Mouse (Mus musculus) ES-E14 (cell line): ENCODE measurements around the gene Sdhaf1. TPM values are rescaled to one million over a fixed set of nuclear protein-coding genes. Genes with fewer than 3 reads are reported as not detected.

Experiments
- DNase-seq: peaks from one replicate; pipeline ENCODE4 v3.0.0-alpha.2; 2013; ENCODE audit warnings: low read depth, low spot score
- H3K27ac ChIP-seq: 2 replicates; pipeline ENCODE4 v1.5.1; 2012; ENCODE audit warnings: low read depth, mild to moderate bottlenecking, low read length, moderate library complexity, mixed read lengths; ENCODE audit not compliant: poor library complexity, insufficient read depth, severe bottlenecking
- H3K36me3 ChIP-seq: 2 replicates; pipeline ENCODE4 v1.6.1; 2012; ENCODE audit warnings: mild to moderate bottlenecking, low read length, moderate library complexity, mixed read lengths; ENCODE audit not compliant: control insufficient read depth, poor library complexity, insufficient read depth, severe bottlenecking
- H3K4me1 ChIP-seq, 2 experiments: fragments of 150-350 bp in 1 of 2; sonication (generic) in 1 of 2; 2 replicates each; pipeline ENCODE4 v1.6.1; 2012; ENCODE audit warnings: low read length in 2 of 2, mild to moderate bottlenecking in 1 of 2, mixed read lengths in 1 of 2; ENCODE audit not compliant: control insufficient read depth in 2 of 2, insufficient read depth in 2 of 2, poor library complexity in 1 of 2
- H3K4me3 ChIP-seq, 2 experiments: fragments of 150-350 bp in 1 of 2; sonication (generic) in 1 of 2; 2 replicates each; pipeline ENCODE4 v1.5.1; 2012; ENCODE audit warnings: low read length in 2 of 2, low read depth in 1 of 2, mild to moderate bottlenecking in 1 of 2, mixed read lengths in 1 of 2; ENCODE audit not compliant: insufficient read depth in 1 of 2, poor library complexity in 1 of 2, severe bottlenecking in 1 of 2
- H3K9ac ChIP-seq: 2 replicates; pipeline ENCODE4 v1.6.1; 2012; ENCODE audit warnings: low read depth, mild to moderate bottlenecking, low read length, mixed read lengths; ENCODE audit not compliant: poor library complexity, insufficient read depth, severe bottlenecking
- H3K9me3 ChIP-seq: fragments of 150-350 bp; sonication (generic); 2 replicates; pipeline ENCODE4 v1.6.1; 2012; ENCODE audit warnings: low read depth, mild to moderate bottlenecking, low read length; ENCODE audit not compliant: control insufficient read depth, insufficient read depth
- CHD2 ChIP-seq: IDR thresholded peaks from 2 replicates; pipeline ENCODE4 v1.6.1; 2014; ENCODE audit warnings: mild to moderate bottlenecking, low read depth, low read length, inconsistent platforms
- HCFC1 ChIP-seq: IDR thresholded peaks from 2 replicates; pipeline ENCODE4 v1.6.1; 2012; ENCODE audit warnings: low read length, inconsistent platforms, borderline replicate concordance; ENCODE audit not compliant: insufficient read depth
- MAFK ChIP-seq: IDR thresholded peaks from 2 replicates; pipeline ENCODE4 v1.6.1; 2014; ENCODE audit warnings: mild to moderate bottlenecking, low read depth, low read length, inconsistent platforms; ENCODE audit not compliant: insufficient read depth
- ZC3H11A ChIP-seq: IDR thresholded peaks from 2 replicates; pipeline ENCODE4 v1.6.1; 2012; ENCODE audit warnings: low read depth, mild to moderate bottlenecking, inconsistent platforms, low read length, borderline replicate concordance
- ZNF384 ChIP-seq: IDR thresholded peaks from 2 replicates; pipeline ENCODE4 v1.6.1; 2012; ENCODE audit warnings: low read depth, low read length, inconsistent platforms
- in situ Hi-C, 2 experiments: fragments of 600-800 bp; cut with MboI; formaldehyde crosslinking; loops; one replicate each; pipeline ENCODE4 v1.15.1; 2025; ENCODE audit warnings: low sequenced_read_pairs in 2 of 2, inconsistent platforms in 1 of 2; ENCODE audit not compliant: unreplicated experiment in 2 of 2
- total RNA-seq: library from RNA; depleted of rRNA; stranded (reverse); fragments of 300-350 nt; gene quantifications from 2 replicates; pipeline ENCODE4 v1.2.3, GENCODE M21; 2012

Gene Sdhaf1
- total RNA-seq, 1 experiment: 6.6 TPM

DNA sequence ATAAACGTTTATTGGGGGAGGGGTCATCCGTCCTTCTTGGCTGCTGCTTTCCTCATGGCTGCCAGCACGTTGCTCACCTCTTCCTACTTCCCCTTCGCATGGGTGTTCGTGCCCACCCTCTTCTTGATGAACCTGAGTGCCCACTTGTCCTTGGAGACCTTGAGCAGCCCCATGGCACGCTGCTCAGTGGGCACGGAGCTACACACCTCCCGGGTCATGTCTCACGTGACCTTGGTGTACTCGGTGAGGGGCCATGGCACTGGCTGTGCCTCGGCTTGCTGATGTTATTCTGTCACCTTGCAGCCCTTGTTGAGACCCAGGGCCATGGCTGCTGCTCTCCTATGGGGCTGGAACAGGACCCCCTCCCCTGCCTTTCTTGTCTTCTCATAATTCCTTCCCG lies 13.6 kb downstream of the Sdhaf1 start:
- Histone ChIP-seq H3K9me3 (no peaks in the 10 kb centered on the region), H3K9ac (no peak overlapping the region), H3K4me1 (peaks cover 8 to 14% of the 10 kb centered on the region in 2 experiments; a peak in 3 of 4 replicates), H3K27ac (no peak overlapping the region), H3K36me3 (no peaks in the 10 kb centered on the region; the same call in 1 of the 2 replicates), H3K4me3 (no peak overlapping the region)
- no peak for DNase-seq
- TF ChIP-seq MAFK: no peak
- no peak for TF ChIP-seq HCFC1
- TF ChIP-seq CHD2: no peak
- no peak for TF ChIP-seq ZNF384
- no peak for TF ChIP-seq ZC3H11A
- in situ Hi-C loops: no loop called here

- Histone ChIP-seq H3K36me3 (no peaks in the 10 kb centered on the region; the same call in 1 of the 2 replicates), H3K27ac (no peak overlapping the region), H3K4me1 (peaks cover 8 to 14% of the 10 kb centered on the region in 2 experiments; a peak in 3 of 4 replicates), H3K9me3 (no peaks in the 10 kb centered on the region), H3K4me3 (peak overlapping the region; percentile 69 to 91), H3K9ac (peak overlapping the region; percentile 58; the same call in 1 of the 2 replicates)
- in situ Hi-C loops: no loop called here
- no peak for DNase-seq
- TF ChIP-seq ZC3H11A (no peak), MAFK (no peak), CHD2 (peak; percentile 94)
Measured at GRCm38 (mm10) chr7:30309395-30310129, 14.1 kb downstream of the Sdhaf1 start.

- in situ Hi-C loops: no loop called here
- DNase-seq: peak; percentile 92
- peaks cover 8 to 9% of the 10 kb centered on the region in 2 experiments; a peak in 3 of 4 replicates for H3K4me1 ChIP-seq
- H3K4me3 ChIP-seq: peak within 1 kb of the TSS; percentile 69 to 91
- TF ChIP-seq MAFK (no peak), CHD2 (no peak; the same call in 1 of the 2 replicates), ZC3H11A (no peak), ZNF384 (no peak), HCFC1 (no peak)
- peak within 1 kb of the TSS; percentile 58 for H3K9ac ChIP-seq
- H3K27ac ChIP-seq: no peak within 1 kb of the TSS
- no peaks in the 10 kb centered on the region for H3K9me3 ChIP-seq
- H3K36me3 ChIP-seq: peaks cover 2% of the 10 kb centered on the region; the same call in 1 of the 2 replicates
Measured at GRCm38 (mm10) chr7:30308076-30309005, 15.4 kb downstream of the Sdhaf1 start, which contains the start of gene Alkbh6. Alkbh6 (plus strand) TSS chr7:30308717.

GRCm38 (mm10) chr7:30306083-30306779 lies 17.5 kb downstream of the Sdhaf1 start:
- Histone ChIP-seq H3K9me3 (no peaks in the 10 kb centered on the region), H3K4me1 (peaks cover 8 to 9% of the 10 kb centered on the region in 2 experiments; a peak in 3 of 4 replicates), H3K9ac (no peak overlapping the region), H3K36me3 (peaks cover 6% of the 10 kb centered on the region; the same call in 1 of the 2 replicates), H3K4me3 (no peak overlapping the region), H3K27ac (no peak overlapping the region)
- in situ Hi-C loops: no loop called here
- no peak for DNase-seq
- TF ChIP-seq ZC3H11A (no peak), ZNF384 (no peak), MAFK (no peak), CHD2 (no peak), HCFC1 (no peak)
